Mouse (Mus musculus): ENCODE measurements around the gene Lrwd1.

DNA sequence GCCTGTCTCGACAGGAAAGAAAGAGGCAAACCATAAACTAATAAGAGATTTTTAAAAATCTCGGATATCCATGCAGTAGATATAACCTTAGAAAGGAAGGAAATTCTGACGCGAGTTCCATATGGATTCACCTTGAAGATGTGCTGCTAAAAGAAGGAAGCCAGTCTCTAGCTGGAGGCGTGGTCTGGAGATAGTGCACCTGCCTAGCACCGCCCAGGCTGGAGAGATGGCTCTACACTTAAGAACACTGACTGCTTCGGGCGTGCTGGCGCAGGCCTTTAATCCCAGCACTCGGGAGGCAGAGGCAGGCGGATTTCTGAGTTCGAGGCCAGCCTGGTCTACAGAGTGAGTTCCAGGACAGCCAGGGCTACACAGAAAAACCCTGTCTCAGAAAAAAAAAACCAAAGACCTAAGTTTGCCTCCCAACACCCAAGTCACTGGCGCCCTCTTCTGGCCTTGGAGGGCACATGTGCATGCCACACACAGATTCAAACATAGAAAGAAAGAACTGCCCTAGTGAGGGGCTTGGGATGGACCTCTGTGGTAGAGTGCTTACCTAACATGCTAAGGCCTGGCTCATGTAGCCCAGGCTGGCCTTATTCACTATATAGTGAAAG lies 1.9 kb upstream of the Lrwd1 start:
- TF ChIP-seq ETS1 (IDR thresholded peaks at IDR 0.05; ENCODE audit: low read depth, low read length), result no peak
- no peak for TF ChIP-seq EP300 (IDR thresholded peaks at IDR 0.05; ENCODE audit: low read depth in 1 of 2, low read length in 2 of 2)
- TF ChIP-seq BHLHE40 (IDR thresholded peaks at IDR 0.05; ENCODE audit: borderline replicate concordance, low read depth, low read length), result no peak
- TF ChIP-seq GATA1 (IDR thresholded peaks at IDR 0.05; ENCODE audit: low read depth, low read length), result no peak
- no peak for TF ChIP-seq POLR2AphosphoS5 (IDR thresholded peaks at IDR 0.05; ENCODE audit: borderline replicate concordance, low read depth, low read length)
- peak; percentile 86 for TF ChIP-seq ZNF384 (IDR thresholded peaks at IDR 0.05; ENCODE audit: low read depth, low read length)
- peak; percentile 18; the same call in 1 of the 2 replicates for TF ChIP-seq HCFC1 (IDR thresholded peaks at IDR 0.05; ENCODE audit: low read depth, low read length)
- no peak for TF ChIP-seq CHD2 (IDR thresholded peaks at IDR 0.05; ENCODE audit: low read length)
- 0 out of 4 replicates have a peak, but pooled peaks of 1 of the 2 experiments have one; percentile 22 for TF ChIP-seq POLR2A (IDR thresholded peaks at IDR 0.05; ENCODE audit: control insufficient read depth in 1 of 2, insufficient read depth in 1 of 2, low read depth in 1 of 2, low read length in 2 of 2, poor library complexity in 1 of 2)
- TF ChIP-seq USF2 (IDR thresholded peaks at IDR 0.05; ENCODE audit: borderline replicate concordance in 1 of 2, insufficient read depth in 1 of 2, low read depth in 1 of 2, low read length in 2 of 2), result no peak
- no peak for TF ChIP-seq ZKSCAN1 (IDR thresholded peaks at IDR 0.05; ENCODE audit: low read depth, low read length)
- TF ChIP-seq TBP (IDR thresholded peaks at IDR 0.05; ENCODE audit: low read depth, low read length), result peak; percentile 28; the same call in 1 of the 2 replicates
- peak; percentile 66 for TF ChIP-seq MYC (IDR thresholded peaks at IDR 0.05; ENCODE audit: low read depth, low read length)
